Mouse (Mus musculus): ENCODE measurements around the gene Sprtn.

The Sprtn gene

DNA sequence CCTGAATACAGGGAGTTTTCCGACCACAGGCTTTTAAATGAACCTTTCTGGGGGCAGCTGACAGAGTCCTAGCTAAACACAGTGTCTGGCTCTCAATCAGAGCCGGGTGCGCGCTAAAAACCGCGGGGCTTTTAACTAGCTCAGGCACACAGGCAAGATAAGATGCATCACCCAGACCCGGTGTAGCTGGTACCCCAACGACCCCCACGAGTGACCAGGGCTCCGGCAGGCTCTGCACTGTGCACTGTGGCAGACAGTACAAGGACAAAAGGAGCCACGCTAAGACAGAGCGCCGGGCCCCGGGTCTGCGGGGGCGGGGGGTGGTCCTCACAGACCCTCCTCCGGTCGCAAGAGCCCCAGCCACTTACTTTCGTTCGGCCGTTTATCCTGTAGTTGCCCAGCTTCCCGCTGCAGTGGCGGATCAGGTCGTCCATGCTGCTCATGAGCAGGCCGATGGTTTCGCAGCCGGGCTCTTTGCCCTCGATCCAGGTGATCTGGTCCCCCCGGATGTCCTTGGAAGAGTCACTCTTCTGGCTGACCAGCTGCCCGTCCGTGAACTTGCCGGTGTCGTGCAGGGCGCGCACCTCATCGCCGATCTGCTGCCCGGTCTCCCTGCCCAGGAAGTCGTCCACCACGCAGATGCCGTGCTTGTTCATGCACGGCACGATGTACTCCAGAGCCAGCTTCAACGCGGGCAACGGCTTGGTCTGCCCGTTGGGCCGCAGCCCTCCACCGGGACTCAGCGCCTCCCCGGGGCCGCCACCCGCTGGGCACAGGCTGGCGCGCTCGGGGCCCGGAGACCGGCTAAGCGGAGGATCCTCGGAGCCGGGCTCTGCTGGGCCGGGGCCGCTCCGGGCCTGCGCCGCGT is 50.4 kb downstream of the Sprtn start:
- peak; percentile 40 for DNase-seq

- DNase-seq: no peak
Observed at GRCm38 (mm10) chr8:124948733-124949111, 51.0 kb downstream of the Sprtn start.

DNA sequence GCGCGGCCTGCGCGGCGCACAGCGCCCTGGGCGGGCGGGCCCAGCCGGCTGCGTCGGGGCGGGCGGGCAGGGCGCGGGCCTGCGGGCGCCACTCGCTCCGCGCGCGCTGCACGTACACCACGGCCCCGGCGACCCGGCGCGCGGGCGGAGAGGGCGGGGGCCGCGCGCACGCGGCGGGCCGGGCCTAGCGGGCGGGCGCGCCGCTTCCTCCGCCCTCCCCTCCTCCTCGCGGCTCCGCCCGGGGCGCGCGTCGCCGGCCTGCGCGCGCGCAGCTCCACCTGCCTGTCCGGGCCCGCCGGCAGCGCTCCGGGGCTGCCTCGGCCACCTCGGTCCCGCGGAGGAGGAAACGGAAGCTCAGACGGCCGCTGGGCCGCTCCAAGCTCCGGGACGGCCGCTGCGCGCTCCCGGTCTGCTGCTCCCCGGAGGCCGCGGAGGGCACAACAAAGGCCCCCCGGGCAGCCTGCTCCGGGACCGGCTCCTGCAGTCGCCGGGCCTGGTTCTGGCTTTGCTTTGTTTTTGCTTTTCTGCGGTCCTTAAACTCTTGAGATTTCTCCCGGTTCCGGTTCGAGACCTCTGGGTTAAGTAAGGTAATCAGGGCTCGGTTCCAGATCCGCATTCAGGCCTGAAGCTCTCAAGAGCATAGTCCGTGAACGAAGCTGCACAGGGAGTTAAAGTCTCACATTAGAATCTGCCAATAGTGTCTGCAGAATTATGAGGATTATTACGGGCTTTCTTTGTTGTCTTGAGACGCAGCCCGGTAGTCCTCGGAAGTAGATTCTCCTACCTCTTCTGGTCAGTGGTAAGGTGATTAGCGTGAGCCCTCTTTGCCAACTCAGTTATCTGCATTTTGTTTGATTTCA is 51.8 kb downstream of the Sprtn start, which contains the start of gene Egln1:
Gene Egln1, minus strand, starts transcription at position 116 of the 860 bp plus-strand sequence.
- DNase-seq: peak; percentile 73 to 76

- peak in 1 of 2 experiments; percentile 25 for DNase-seq
Observed at GRCm38 (mm10) chr8:124950069-124950456, 52.4 kb downstream of the Sprtn start.

DNA sequence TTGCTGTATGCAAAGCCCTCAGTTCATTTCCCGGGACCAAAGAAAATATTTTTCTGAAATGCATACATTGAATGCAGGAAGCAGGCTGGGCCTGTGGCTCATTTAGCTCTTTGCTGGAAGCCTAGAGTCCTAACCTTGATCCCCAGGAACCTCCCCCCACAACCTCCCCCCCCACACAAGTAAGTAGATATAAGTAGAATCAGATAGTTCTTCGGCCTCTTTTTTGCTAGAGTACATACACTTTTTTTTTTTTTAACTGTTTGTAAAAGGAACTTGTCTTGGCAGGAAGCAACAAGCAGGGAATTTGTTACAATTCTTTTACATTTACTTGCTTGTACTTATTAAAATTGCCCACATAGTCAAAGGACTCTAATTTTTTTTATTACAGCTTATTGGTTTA is 53.2 kb downstream of the Sprtn start:
- no peak for DNase-seq

- no peak for DNase-seq
Observed at GRCm38 (mm10) chr8:124953188-124953587, 55.5 kb downstream of the Sprtn start.

DNA sequence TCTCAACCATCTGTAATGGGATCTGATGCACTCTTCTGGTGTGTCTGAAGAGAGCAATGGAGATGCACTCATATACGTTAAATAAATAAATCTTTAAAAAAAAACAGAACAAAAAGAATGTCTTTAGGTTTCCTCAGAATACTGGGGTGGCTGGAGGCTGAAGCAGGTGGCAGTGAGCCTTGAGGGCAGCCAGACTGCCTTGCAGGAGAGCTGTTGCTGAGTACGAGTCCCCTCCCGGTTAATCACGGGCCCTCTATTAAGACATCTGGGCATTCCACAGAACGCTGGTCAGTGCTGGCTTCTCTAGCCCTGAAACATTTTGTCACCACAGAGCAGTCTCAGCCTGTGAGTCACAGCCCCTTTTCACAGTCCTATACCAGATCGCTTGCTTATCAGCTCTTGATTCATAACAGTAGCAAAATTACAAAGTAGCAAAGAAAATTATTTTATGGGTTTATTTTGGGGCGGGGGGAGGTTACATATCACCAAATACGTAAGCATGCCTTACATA is 56.9 kb downstream of the Sprtn start:
- no peak for DNase-seq
